Mouse (Mus musculus): ENCODE measurements around the gene Elf5. TPM values are rescaled to one million over a fixed set of nuclear protein-coding genes. Genes with fewer than 3 reads are reported as not detected.

Elf5 gene
- polyA plus RNA-seq, 1 experiment from 2014 or later, result not detected

GRCm38 (mm10) chr2:103459069-103459468, 47.6 kb downstream of the Elf5 start:
- H3K36me3 ChIP-seq (ENCODE audit: control insufficient read depth, insufficient read depth, low read length), result peaks cover 54% of the 10 kb centered on the region
- H3K27me3 ChIP-seq (replicated peaks; ENCODE audit: control insufficient read depth, insufficient read depth, low read length), result no peaks in the 10 kb centered on the region
- H3K9me3 ChIP-seq (ENCODE audit: control insufficient read depth, low read length), result no peaks in the 10 kb centered on the region
- no peak overlapping the region for H3K4me3 ChIP-seq (ENCODE audit: low read depth, low read length)
- no peak overlapping the region for H3K9ac ChIP-seq (ENCODE audit: low read depth, low read length)
- H3K4me1 ChIP-seq (replicated peaks; ENCODE audit: control insufficient read depth, insufficient read depth, low read length), result 0 out of 2 replicates have a peak, but pooled peaks cover 3% of the 10 kb centered on the region
- H3K27ac ChIP-seq (ENCODE audit: low read depth, low read length), result no peak overlapping the region
- ATAC-seq (replicated peaks; ENCODE audit: low FRiP score) (no peak), DNase-seq (ENCODE audit: low spot score) (no peak)
- no peak overlapping the region for H3K4me2 ChIP-seq
- 92% methylated on average over 10 of the region's 10 CpGs for WGBS

- ATAC-seq (replicated peaks; ENCODE audit: low FRiP score) (no peak), DNase-seq (ENCODE audit: low spot score) (no peak)
- Histone ChIP-seq H3K9ac (ENCODE audit: low read depth, low read length) (no peak overlapping the region), H3K4me3 (ENCODE audit: low read depth, low read length) (no peak overlapping the region), H3K9me3 (ENCODE audit: control insufficient read depth, low read length) (no peaks in the 10 kb centered on the region), H3K36me3 (ENCODE audit: control insufficient read depth, insufficient read depth, low read length) (peaks cover 46% of the 10 kb centered on the region), H3K27ac (ENCODE audit: low read depth, low read length) (no peak overlapping the region; the same call in 1 of the 2 replicates), H3K4me1 (replicated peaks; ENCODE audit: control insufficient read depth, insufficient read depth, low read length) (0 out of 2 replicates have a peak, but pooled peaks cover 3% of the 10 kb centered on the region), H3K27me3 (replicated peaks; ENCODE audit: control insufficient read depth, insufficient read depth, low read length) (no peaks in the 10 kb centered on the region), H3K4me2 (no peak overlapping the region)
- WGBS, result 79% methylated on average over 8 of the region's 8 CpGs
Observed at GRCm38 (mm10) chr2:103461210-103461609, 49.7 kb downstream of the Elf5 start.

- Histone ChIP-seq H3K4me3 (ENCODE audit: low read depth, low read length) (no peak overlapping the region), H3K9ac (ENCODE audit: low read depth, low read length) (no peak overlapping the region), H3K4me2 (no peak overlapping the region), H3K36me3 (ENCODE audit: control insufficient read depth, insufficient read depth, low read length) (peaks cover 46% of the 10 kb centered on the region), H3K9me3 (ENCODE audit: control insufficient read depth, low read length) (no peaks in the 10 kb centered on the region), H3K4me1 (replicated peaks; ENCODE audit: control insufficient read depth, insufficient read depth, low read length) (0 out of 2 replicates have a peak, but pooled peaks cover 3% of the 10 kb centered on the region), H3K27me3 (replicated peaks; ENCODE audit: control insufficient read depth, insufficient read depth, low read length) (no peaks in the 10 kb centered on the region), H3K27ac (ENCODE audit: low read depth, low read length) (no peak overlapping the region)
- whole genome bisulfite sequencing, result 62% methylated on average over 9 of the region's 9 CpGs
- no peak for DNase-seq (ENCODE audit: low spot score)
- no peak for ATAC-seq (replicated peaks; ENCODE audit: low FRiP score)
Observed at GRCm38 (mm10) chr2:103461743-103462142, 50.3 kb downstream of the Elf5 start.

GRCm38 (mm10) chr2:103462746-103463145, 51.3 kb downstream of the Elf5 start:
- Histone ChIP-seq H3K4me1 (replicated peaks; ENCODE audit: control insufficient read depth, insufficient read depth, low read length) (0 out of 2 replicates have a peak, but pooled peaks cover 3% of the 10 kb centered on the region), H3K27ac (ENCODE audit: low read depth, low read length) (no peak overlapping the region), H3K36me3 (ENCODE audit: control insufficient read depth, insufficient read depth, low read length) (peaks cover 52% of the 10 kb centered on the region), H3K4me3 (ENCODE audit: low read depth, low read length) (no peak overlapping the region), H3K9me3 (ENCODE audit: control insufficient read depth, low read length) (no peaks in the 10 kb centered on the region), H3K9ac (ENCODE audit: low read depth, low read length) (no peak overlapping the region), H3K27me3 (replicated peaks; ENCODE audit: control insufficient read depth, insufficient read depth, low read length) (no peaks in the 10 kb centered on the region), H3K4me2 (no peak overlapping the region)
- DNase-seq (ENCODE audit: low spot score), result no peak
- WGBS, result 89% methylated on average over 5 of the region's 5 CpGs
- no peak for ATAC-seq (replicated peaks; ENCODE audit: low FRiP score)

GRCm38 (mm10) chr2:103464524-103464923, 53.0 kb downstream of the Elf5 start:
- H3K36me3 ChIP-seq (ENCODE audit: control insufficient read depth, insufficient read depth, low read length), result peaks cover 42% of the 10 kb centered on the region
- 93% methylated on average over 8 of the region's 8 CpGs for WGBS
- ATAC-seq (replicated peaks; ENCODE audit: low FRiP score), result no peak
- DNase-seq (ENCODE audit: low spot score), result no peak
- H3K27me3 ChIP-seq (replicated peaks; ENCODE audit: control insufficient read depth, insufficient read depth, low read length), result no peaks in the 10 kb centered on the region
- no peak overlapping the region for H3K9ac ChIP-seq (ENCODE audit: low read depth, low read length)
- H3K4me1 ChIP-seq (replicated peaks; ENCODE audit: control insufficient read depth, insufficient read depth, low read length), result 0 out of 2 replicates have a peak, but pooled peaks cover 3% of the 10 kb centered on the region
- H3K27ac ChIP-seq (ENCODE audit: low read depth, low read length), result no peak overlapping the region
- H3K4me2 ChIP-seq, result no peak overlapping the region
- no peak overlapping the region for H3K4me3 ChIP-seq (ENCODE audit: low read depth, low read length)
- H3K9me3 ChIP-seq (ENCODE audit: control insufficient read depth, low read length), result no peaks in the 10 kb centered on the region

GRCm38 (mm10) chr2:103465429-103465828, 53.9 kb downstream of the Elf5 start:
- no peaks in the 10 kb centered on the region for H3K9me3 ChIP-seq (ENCODE audit: control insufficient read depth, low read length)
- peaks cover 42% of the 10 kb centered on the region for H3K36me3 ChIP-seq (ENCODE audit: control insufficient read depth, insufficient read depth, low read length)
- H3K4me2 ChIP-seq, result no peak overlapping the region
- H3K27ac ChIP-seq (ENCODE audit: low read depth, low read length), result no peak overlapping the region
- no peaks in the 10 kb centered on the region for H3K27me3 ChIP-seq (replicated peaks; ENCODE audit: control insufficient read depth, insufficient read depth, low read length)
- H3K9ac ChIP-seq (ENCODE audit: low read depth, low read length), result no peak overlapping the region
- DNase-seq (ENCODE audit: low spot score), result no peak
- H3K4me3 ChIP-seq (ENCODE audit: low read depth, low read length), result no peak overlapping the region
- ATAC-seq (replicated peaks; ENCODE audit: low FRiP score), result no peak
- WGBS, result 91% methylated on average over 11 of the region's 11 CpGs
- no peaks in the 10 kb centered on the region for H3K4me1 ChIP-seq (replicated peaks; ENCODE audit: control insufficient read depth, insufficient read depth, low read length)

- H3K27ac ChIP-seq (ENCODE audit: low read depth, low read length), result no peak overlapping the region
- H3K9ac ChIP-seq (ENCODE audit: low read depth, low read length), result no peak overlapping the region
- H3K9me3 ChIP-seq (ENCODE audit: control insufficient read depth, low read length), result no peaks in the 10 kb centered on the region
- H3K4me2 ChIP-seq, result no peak overlapping the region
- H3K4me3 ChIP-seq (ENCODE audit: low read depth, low read length), result no peak overlapping the region
- no peaks in the 10 kb centered on the region for H3K27me3 ChIP-seq (replicated peaks; ENCODE audit: control insufficient read depth, insufficient read depth, low read length)
- 82% methylated on average over 3 of the region's 3 CpGs for WGBS
- no peaks in the 10 kb centered on the region for H3K4me1 ChIP-seq (replicated peaks; ENCODE audit: control insufficient read depth, insufficient read depth, low read length)
- DNase-seq (ENCODE audit: low spot score), result no peak
- H3K36me3 ChIP-seq (ENCODE audit: control insufficient read depth, insufficient read depth, low read length), result peaks cover 43% of the 10 kb centered on the region
- ATAC-seq (replicated peaks; ENCODE audit: low FRiP score), result no peak
Observed at GRCm38 (mm10) chr2:103466272-103466671, 54.8 kb downstream of the Elf5 start.

GRCm38 (mm10) chr2:103466984-103467588, 55.6 kb downstream of the Elf5 start:
- no peak overlapping the region for H3K4me2 ChIP-seq
- H3K9ac ChIP-seq (ENCODE audit: low read depth, low read length), result no peak overlapping the region
- peaks cover 39% of the 10 kb centered on the region for H3K36me3 ChIP-seq (ENCODE audit: control insufficient read depth, insufficient read depth, low read length)
- DNase-seq (ENCODE audit: low spot score) (no peak), ATAC-seq (replicated peaks; ENCODE audit: low FRiP score) (no peak)
- H3K9me3 ChIP-seq (ENCODE audit: control insufficient read depth, low read length), result no peaks in the 10 kb centered on the region
- WGBS, result 80% methylated on average over 10 of the region's 10 CpGs
- no peak overlapping the region for H3K4me3 ChIP-seq (ENCODE audit: low read depth, low read length)
- H3K4me1 ChIP-seq (replicated peaks; ENCODE audit: control insufficient read depth, insufficient read depth, low read length), result no peaks in the 10 kb centered on the region
- H3K27ac ChIP-seq (ENCODE audit: low read depth, low read length), result no peak overlapping the region
- no peaks in the 10 kb centered on the region for H3K27me3 ChIP-seq (replicated peaks; ENCODE audit: control insufficient read depth, insufficient read depth, low read length)

- no peaks in the 10 kb centered on the region for H3K9me3 ChIP-seq (ENCODE audit: control insufficient read depth, low read length)
- H3K4me2 ChIP-seq, result no peak overlapping the region
- ATAC-seq (replicated peaks; ENCODE audit: low FRiP score) (no peak), DNase-seq (ENCODE audit: low spot score) (no peak)
- peaks cover 31% of the 10 kb centered on the region for H3K36me3 ChIP-seq (ENCODE audit: control insufficient read depth, insufficient read depth, low read length)
- 86% methylated on average over 3 of the region's 3 CpGs for WGBS
- no peak overlapping the region for H3K27ac ChIP-seq (ENCODE audit: low read depth, low read length)
- no peaks in the 10 kb centered on the region for H3K27me3 ChIP-seq (replicated peaks; ENCODE audit: control insufficient read depth, insufficient read depth, low read length)
- no peak overlapping the region for H3K9ac ChIP-seq (ENCODE audit: low read depth, low read length)
- no peak overlapping the region for H3K4me3 ChIP-seq (ENCODE audit: low read depth, low read length)
- peaks cover 10% of the 10 kb centered on the region for H3K4me1 ChIP-seq (replicated peaks; ENCODE audit: control insufficient read depth, insufficient read depth, low read length)
Observed at GRCm38 (mm10) chr2:103473362-103473761, 61.9 kb downstream of the Elf5 start.
